Mouse (Mus musculus): ENCODE results near the gene Smg5. TPM values are rescaled to one million over a fixed set of nuclear protein-coding genes. Genes with fewer than 3 reads are reported as not detected.

Gene Smg5
- polyA plus RNA-seq, 1 experiment: 47.8 TPM

DNA sequence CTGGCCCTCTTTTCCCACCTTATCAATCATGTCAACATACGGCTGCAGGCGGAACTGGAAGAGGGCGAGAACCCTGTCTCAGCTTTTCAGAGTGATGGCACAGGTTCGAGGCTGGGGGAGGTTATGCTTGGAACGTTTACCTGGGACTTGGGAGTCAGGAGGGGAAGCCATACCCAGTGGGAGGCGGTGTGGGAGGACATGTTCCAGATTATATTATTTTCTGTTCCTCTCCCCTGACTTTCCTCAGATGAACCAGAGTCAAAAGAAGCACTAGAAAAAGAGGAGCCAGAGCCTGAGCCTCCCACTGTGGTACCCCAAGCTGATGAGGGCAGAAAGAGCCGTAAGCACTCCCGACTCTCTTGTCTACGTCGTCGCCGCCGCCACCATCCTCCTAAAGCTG lies 14.7 kb downstream of the Smg5 start:
- WGBS: 84% methylated on average over 13 of the region's 13 CpGs
- TF ChIP-seq POLR2A (IDR thresholded peaks at IDR 0.05; ENCODE audit: low read depth, low read length) (no peak), CTCF (conservative IDR thresholded peaks at IDR 0.05; ENCODE audit: insufficient read depth, insufficient read length, low read depth, low read length) (no peak)

DNA sequence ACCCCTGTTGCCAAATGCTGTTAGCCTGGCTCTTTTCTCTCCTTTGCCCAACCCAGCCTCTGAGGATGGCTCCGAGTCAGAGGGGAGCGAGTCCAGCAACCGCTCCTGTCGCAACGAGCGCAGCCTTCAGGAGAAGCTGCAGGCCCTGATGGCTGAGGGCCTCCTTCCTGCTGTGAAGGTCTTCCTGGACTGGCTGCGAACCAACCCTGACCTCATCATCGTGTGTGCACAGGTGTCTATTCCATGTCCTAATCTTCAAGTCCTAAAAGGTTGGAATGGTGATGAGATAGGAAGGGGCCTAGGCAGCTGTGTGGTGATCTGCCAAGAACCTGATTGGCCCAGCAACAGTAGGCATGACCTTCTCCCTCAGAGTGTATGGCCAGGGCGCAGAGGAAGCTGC lies 16.8 kb downstream of the Smg5 start:
- Histone ChIP-seq H3K27me3 (replicated peaks; ENCODE audit: control insufficient read depth, insufficient read depth, low read length) (no peaks in the 10 kb centered on the region), H3K4me3 (ENCODE audit: insufficient read depth, low read depth, low read length) (no peak overlapping the region), H3K4me1 (ENCODE audit: control insufficient read depth, insufficient read depth, low read length) (peaks cover 4% of the 10 kb centered on the region; the same call in 1 of the 2 replicates), H3K36me3 (ENCODE audit: control insufficient read depth, insufficient read depth, low read length) (peaks cover 4% of the 10 kb centered on the region), H3K27ac (ENCODE audit: insufficient read depth, low read depth, low read length) (no peak overlapping the region)
- WGBS: 88% methylated on average over 9 of the region's 9 CpGs
- no peak for DNase-seq
- TF ChIP-seq POLR2A (IDR thresholded peaks at IDR 0.05; ENCODE audit: low read depth, low read length) (no peak), CTCF (conservative IDR thresholded peaks at IDR 0.05; ENCODE audit: insufficient read depth, insufficient read length, low read depth, low read length) (no peak)

More for the DNA sequence above, 14.7 kb downstream of the Smg5 start:
- Histone ChIP-seq H3K36me3 (ENCODE audit: control insufficient read depth, insufficient read depth, low read length) (peaks cover 4% of the 10 kb centered on the region), H3K4me3 (ENCODE audit: insufficient read depth, low read depth, low read length) (no peak overlapping the region), H3K27ac (ENCODE audit: insufficient read depth, low read depth, low read length) (no peak overlapping the region), H3K4me1 (ENCODE audit: control insufficient read depth, insufficient read depth, low read length) (peaks cover 4% of the 10 kb centered on the region; the same call in 1 of the 2 replicates), H3K27me3 (replicated peaks; ENCODE audit: control insufficient read depth, insufficient read depth, low read length) (no peaks in the 10 kb centered on the region)
- no peak for DNase-seq

DNA sequence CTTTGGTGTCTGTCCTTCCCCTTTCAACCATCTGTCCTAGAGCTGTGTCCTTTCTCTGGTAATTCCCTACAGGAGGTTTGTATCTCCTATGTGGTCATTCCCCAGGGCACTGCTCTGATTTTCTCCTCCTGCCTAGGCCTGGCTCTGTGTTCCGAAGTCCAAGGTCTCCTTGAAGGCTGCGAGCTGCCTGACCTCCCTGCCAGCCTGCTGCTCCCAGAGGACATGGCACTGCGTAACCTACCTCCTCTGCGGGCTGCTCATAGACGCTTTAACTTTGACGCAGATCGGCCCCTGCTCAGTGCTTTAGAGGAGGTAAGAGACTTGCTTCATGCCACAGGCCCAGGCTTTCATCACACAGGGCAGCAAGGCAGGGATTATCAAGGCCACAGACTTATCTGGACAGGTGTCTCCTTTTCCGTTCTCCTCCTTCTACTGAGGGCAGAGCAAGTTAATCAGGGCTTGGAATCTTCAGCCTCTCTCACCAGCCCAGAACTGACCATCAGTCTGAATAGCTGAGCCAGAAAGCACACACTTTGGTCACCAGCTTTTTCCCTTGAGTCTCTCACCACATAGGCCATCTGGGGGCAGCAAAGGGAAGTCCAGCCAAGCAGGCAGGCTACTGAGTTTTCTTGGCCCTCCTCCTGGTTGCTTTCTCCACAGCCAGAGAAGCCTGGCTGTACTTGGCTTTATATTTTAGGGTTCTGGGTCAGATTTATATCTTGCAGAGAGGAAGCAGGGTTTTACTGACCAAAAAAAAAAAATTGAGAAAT lies 18.5 kb downstream of the Smg5 start:
- H3K36me3 ChIP-seq (ENCODE audit: control insufficient read depth, insufficient read depth, low read length): peaks cover 7% of the 10 kb centered on the region; the same call in 1 of the 2 replicates
- no peak overlapping the region for H3K4me3 ChIP-seq (ENCODE audit: insufficient read depth, low read depth, low read length)
- H3K27me3 ChIP-seq (replicated peaks; ENCODE audit: control insufficient read depth, insufficient read depth, low read length): no peaks in the 10 kb centered on the region
- peaks cover 4% of the 10 kb centered on the region; the same call in 1 of the 2 replicates for H3K4me1 ChIP-seq (ENCODE audit: control insufficient read depth, insufficient read depth, low read length)
- DNase-seq: peak; percentile 67
- H3K27ac ChIP-seq (ENCODE audit: insufficient read depth, low read depth, low read length): 0 out of 2 replicates have a peak overlapping the region, but pooled peaks have one; percentile 32
- TF ChIP-seq POLR2A (IDR thresholded peaks at IDR 0.05; ENCODE audit: low read depth, low read length) (no peak), CTCF (conservative IDR thresholded peaks at IDR 0.05; ENCODE audit: insufficient read depth, insufficient read length, low read depth, low read length) (no peak; the same call in 1 of the 2 replicates)
- 64% methylated on average over 8 of the region's 8 CpGs for WGBS

DNA sequence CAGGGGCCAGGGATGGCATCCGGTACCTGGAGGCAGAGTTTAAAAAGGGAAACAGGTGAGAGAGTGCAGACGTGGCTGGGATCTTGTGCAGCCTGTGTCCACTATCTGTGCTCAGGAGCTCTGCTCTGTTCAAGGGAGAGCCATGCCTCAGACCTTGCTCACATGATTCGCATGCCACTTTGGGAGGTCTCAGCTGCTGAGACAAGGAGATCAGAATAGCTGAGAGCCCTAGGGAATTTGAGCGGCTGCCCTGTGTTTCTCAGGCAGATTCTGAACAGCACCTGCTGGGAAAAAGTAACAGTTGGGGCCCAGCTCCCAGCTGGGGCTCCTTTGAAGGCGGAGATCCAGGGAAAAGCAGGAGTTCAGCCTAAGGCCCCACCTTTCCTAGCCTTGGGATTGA lies 23.5 kb downstream of the Smg5 start:
- Histone ChIP-seq H3K27ac (ENCODE audit: insufficient read depth, low read depth, low read length) (no peak overlapping the region), H3K4me3 (ENCODE audit: insufficient read depth, low read depth, low read length) (no peak overlapping the region), H3K4me1 (ENCODE audit: control insufficient read depth, insufficient read depth, low read length) (no peaks in the 10 kb centered on the region), H3K36me3 (ENCODE audit: control insufficient read depth, insufficient read depth, low read length) (peaks cover 4% of the 10 kb centered on the region; the same call in 1 of the 2 replicates), H3K27me3 (replicated peaks; ENCODE audit: control insufficient read depth, insufficient read depth, low read length) (no peaks in the 10 kb centered on the region)
- TF ChIP-seq CTCF (conservative IDR thresholded peaks at IDR 0.05; ENCODE audit: insufficient read depth, insufficient read length, low read depth, low read length): no peak
- TF ChIP-seq POLR2A (IDR thresholded peaks at IDR 0.05; ENCODE audit: low read depth, low read length): no peak
- WGBS: 82% methylated on average over 5 of the region's 5 CpGs
- no peak for DNase-seq

DNA sequence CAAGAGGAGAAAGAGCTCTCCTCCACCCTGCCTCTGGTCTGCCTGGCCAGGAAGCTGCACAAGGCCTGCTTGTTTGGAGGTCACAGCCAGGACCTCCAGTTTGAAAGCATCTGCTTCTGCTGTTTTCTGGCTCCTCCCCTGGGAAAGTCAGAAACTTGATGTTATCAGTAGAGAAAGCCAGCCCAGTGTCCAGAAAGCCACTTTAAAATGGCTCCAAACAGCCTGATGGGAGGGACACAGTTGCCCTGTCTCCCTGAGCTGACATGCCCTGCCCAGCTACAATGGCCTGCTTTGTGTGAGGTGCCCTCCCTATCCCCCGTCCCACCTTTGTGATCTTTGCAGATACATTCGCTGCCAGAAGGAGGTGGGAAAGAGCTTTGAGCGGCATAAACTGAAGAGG lies 23.9 kb downstream of the Smg5 start:
- Histone ChIP-seq H3K36me3 (ENCODE audit: control insufficient read depth, insufficient read depth, low read length) (peaks cover 4% of the 10 kb centered on the region; the same call in 1 of the 2 replicates), H3K27me3 (replicated peaks; ENCODE audit: control insufficient read depth, insufficient read depth, low read length) (no peaks in the 10 kb centered on the region), H3K4me1 (ENCODE audit: control insufficient read depth, insufficient read depth, low read length) (no peaks in the 10 kb centered on the region), H3K27ac (ENCODE audit: insufficient read depth, low read depth, low read length) (no peak overlapping the region), H3K4me3 (ENCODE audit: insufficient read depth, low read depth, low read length) (no peak overlapping the region)
- WGBS: 70% methylated on average over 3 of the region's 3 CpGs
- no peak for DNase-seq
- TF ChIP-seq POLR2A (IDR thresholded peaks at IDR 0.05; ENCODE audit: low read depth, low read length): no peak
- no peak for TF ChIP-seq CTCF (conservative IDR thresholded peaks at IDR 0.05; ENCODE audit: insufficient read depth, insufficient read length, low read depth, low read length)

DNA sequence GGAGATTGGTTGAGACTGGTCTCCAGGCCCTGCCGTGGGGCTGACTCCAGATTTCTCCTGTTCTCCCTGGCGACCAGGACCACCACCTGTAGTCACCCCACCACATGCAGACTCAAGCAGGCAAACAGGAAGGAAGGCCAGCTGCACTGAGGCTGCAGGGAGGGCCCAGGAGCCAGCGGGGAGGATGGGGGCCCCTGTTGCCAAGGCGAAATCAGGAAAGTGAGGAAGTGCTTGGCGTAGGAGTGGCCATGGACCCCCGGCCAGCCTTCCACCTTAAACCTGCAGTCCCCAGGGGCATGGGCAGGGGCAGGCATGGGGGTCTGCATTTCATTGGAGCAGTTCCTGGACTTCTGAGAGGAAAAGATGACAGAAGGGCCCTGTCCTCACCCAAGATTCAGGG lies 25.0 kb downstream of the Smg5 start:
- DNase-seq: no peak
- 58% methylated on average over 6 of the region's 6 CpGs for WGBS
- TF ChIP-seq POLR2A (IDR thresholded peaks at IDR 0.05; ENCODE audit: low read depth, low read length) (no peak), CTCF (conservative IDR thresholded peaks at IDR 0.05; ENCODE audit: insufficient read depth, insufficient read length, low read depth, low read length) (no peak)
- Histone ChIP-seq H3K27me3 (replicated peaks; ENCODE audit: control insufficient read depth, insufficient read depth, low read length) (no peaks in the 10 kb centered on the region), H3K27ac (ENCODE audit: insufficient read depth, low read depth, low read length) (no peak overlapping the region), H3K4me3 (ENCODE audit: insufficient read depth, low read depth, low read length) (no peak overlapping the region), H3K36me3 (ENCODE audit: control insufficient read depth, insufficient read depth, low read length) (peaks cover 3% of the 10 kb centered on the region; the same call in 1 of the 2 replicates), H3K4me1 (ENCODE audit: control insufficient read depth, insufficient read depth, low read length) (no peaks in the 10 kb centered on the region)

DNA sequence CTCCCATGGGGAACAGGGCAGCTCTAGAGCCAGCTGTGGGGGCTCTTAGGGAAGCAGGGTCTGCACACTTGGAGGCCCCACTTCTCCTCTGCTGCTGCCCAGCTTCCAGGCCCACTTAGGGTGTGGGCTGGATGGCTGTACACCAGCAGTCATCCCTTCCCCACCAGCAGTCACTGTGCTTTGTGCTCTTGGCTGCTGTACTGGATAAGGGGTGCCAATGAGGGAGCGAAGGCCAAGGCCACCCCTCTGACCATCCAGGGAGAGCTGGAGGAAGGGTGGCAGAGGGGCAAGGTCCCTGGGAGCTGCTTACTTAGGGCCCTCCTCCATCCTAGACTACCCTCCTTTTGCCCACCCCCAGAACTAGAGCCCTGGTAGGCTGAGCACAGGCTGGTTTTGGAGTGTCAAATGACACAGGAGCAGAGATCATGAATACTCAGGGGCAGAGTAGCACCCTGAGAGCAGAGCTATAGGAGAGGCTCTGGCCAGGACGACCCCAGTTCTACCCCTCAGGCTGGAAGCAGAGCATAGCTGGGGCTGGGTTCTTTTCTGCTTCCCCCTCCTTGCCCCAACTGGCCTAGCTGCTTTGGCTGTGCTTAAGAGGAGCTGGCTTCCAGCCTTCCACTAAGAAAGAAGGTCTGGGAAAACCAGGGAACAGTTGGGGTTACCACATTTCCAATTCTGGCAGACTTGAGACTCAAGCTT lies 25.7 kb downstream of the Smg5 start:
- no peaks in the 10 kb centered on the region for H3K4me1 ChIP-seq (ENCODE audit: control insufficient read depth, insufficient read depth, low read length)
- no peaks in the 10 kb centered on the region for H3K27me3 ChIP-seq (replicated peaks; ENCODE audit: control insufficient read depth, insufficient read depth, low read length)
- 73% methylated on average over 2 of the region's 2 CpGs for WGBS
- no peak for TF ChIP-seq POLR2A (IDR thresholded peaks at IDR 0.05; ENCODE audit: low read depth, low read length)
- no peak for TF ChIP-seq CTCF (conservative IDR thresholded peaks at IDR 0.05; ENCODE audit: insufficient read depth, insufficient read length, low read depth, low read length)
- no peak for DNase-seq
- H3K4me3 ChIP-seq (ENCODE audit: insufficient read depth, low read depth, low read length): no peak overlapping the region
- H3K36me3 ChIP-seq (ENCODE audit: control insufficient read depth, insufficient read depth, low read length): peaks cover 3% of the 10 kb centered on the region; the same call in 1 of the 2 replicates
- H3K27ac ChIP-seq (ENCODE audit: insufficient read depth, low read depth, low read length): no peak overlapping the region
